Mouse (Mus musculus) bone marrow, adult 2 months (tissue): ENCODE measurements around the gene Marc2.

Experiments used
- CTCF ChIP-seq: fragments of 200-500 bp; IDR thresholded peaks from 2 replicates; pipeline ENCODE4 v1.5.1; 2011; ENCODE audit warnings: low read length, control low read depth; ENCODE audit not compliant: control insufficient read depth, insufficient read depth
- POLR2A ChIP-seq: fragments of 200-500 bp; IDR thresholded peaks from 2 replicates; pipeline ENCODE4 v1.6.1; 2011; ENCODE audit warnings: low read depth, mild to moderate bottlenecking, control low read depth, low read length, borderline replicate concordance; ENCODE audit not compliant: control insufficient read depth

GRCm38 (mm10) chr1:184881861-184882260 lies 35.6 kb upstream of the Marc2 start:
- TF ChIP-seq POLR2A, result no peak
- TF ChIP-seq CTCF, result no peak
